Mouse (Mus musculus) midbrain, postnatal 0 days (tissue): Measurements from ENCODE around the gene Rab10. TPM values are rescaled to one million over a fixed set of nuclear protein-coding genes. Genes with fewer than 3 reads are reported as not detected.
"Not testable (repeated sequence)": the region's sequence is repeated elsewhere in the genome, so short reads cannot be mapped to it uniquely, and the experiment has no call there.

Source experiments
- ATAC-seq: fragments of 200-750 bp; cut with Nextera tagmentation; 2 replicates; pipeline ENCODE4 v1.8.0; 2017; ENCODE audit warnings: moderate number of reproducible peaks, mild to moderate bottlenecking, moderate TSS enrichment, moderate library complexity; ENCODE audit not compliant: low FRiP score
- DNase-seq: peaks from one replicate; pipeline ENCODE4 v3.0.0-alpha.2; 2015; ENCODE audit warnings: low spot score
- H3K27ac ChIP-seq: fragments of 300-500 bp; sonication (generic); 2 replicates; pipeline ENCODE4 v1.5.1; 2014; ENCODE audit warnings: low read depth, mild to moderate bottlenecking, low read length, mixed read lengths
- H3K27me3 ChIP-seq: fragments of 300-500 bp; sonication (generic); 2 replicates; pipeline ENCODE4 v1.6.1; 2014; ENCODE audit warnings: low read length, control low read depth, mixed read lengths; ENCODE audit not compliant: insufficient read depth
- H3K36me3 ChIP-seq: fragments of 300-500 bp; sonication (generic); 2 replicates; pipeline ENCODE4 v1.6.1; 2014; ENCODE audit warnings: low read length, control low read depth, mixed read lengths; ENCODE audit not compliant: insufficient read depth
- H3K4me1 ChIP-seq: fragments of 300-500 bp; sonication (generic); 2 replicates; pipeline ENCODE4 v1.6.1; 2014; ENCODE audit warnings: mild to moderate bottlenecking, control low read depth, antibody characterized with exemption, low read length, mixed read lengths; ENCODE audit not compliant: insufficient read depth
- H3K4me2 ChIP-seq: fragments of 300-500 bp; sonication (generic); 2 replicates; pipeline ENCODE4 v1.6.1; 2014; ENCODE audit warnings: low read depth, mild to moderate bottlenecking, low read length, mixed read lengths; ENCODE audit not compliant: poor library complexity, severe bottlenecking
- H3K4me3 ChIP-seq: fragments of 300-500 bp; sonication (generic); 2 replicates; pipeline ENCODE4 v1.5.1; 2014; ENCODE audit warnings: low read depth, mild to moderate bottlenecking, low read length, moderate library complexity
- H3K9ac ChIP-seq: fragments of 300-500 bp; sonication (generic); replicated peaks from 2 replicates; pipeline ENCODE4 v1.6.1; 2014; ENCODE audit warnings: mild to moderate bottlenecking, low read length, moderate library complexity, mixed read lengths; ENCODE audit not compliant: poor library complexity, severe bottlenecking
- H3K9me3 ChIP-seq: fragments of 300-500 bp; sonication (generic); 2 replicates; pipeline ENCODE4 v1.6.1; 2016; ENCODE audit warnings: low read length, control low read depth
- CTCF ChIP-seq: IDR thresholded peaks from 2 replicates; pipeline ENCODE4 v1.5.1; 2016; ENCODE audit warnings: antibody characterized with exemption, mild to moderate bottlenecking
- WGBS: fragments of 180-500 bp; shearing (Covaris S2); extraction: QIAGEN DNeasy Blood & Tissue Kit; methylation state at CpG from one replicate; pipeline ENCODE4 v1.1.7; 2014; 5-methylcytosine and 5-hydroxymethylcytosine counted together
- polyA plus RNA-seq: library from polyadenylated mRNA; unstranded; fragments of >200 nt; fragmentation: Nextera tagmentation; extraction: Ambion mirVana; gene quantifications from 2 replicates; pipeline ENCODE4 v1.2.1, GENCODE M21; 2015
- total RNA-seq: library from RNA; depleted of rRNA; stranded (reverse); fragments of >200 nt; gene quantifications from 2 replicates; pipeline ENCODE4 v1.2.3, GENCODE M21; 2014

The Rab10 gene
- total and polyA plus RNA-seq, 2 experiments from 2014 or later, result 151 to 243 TPM

DNA sequence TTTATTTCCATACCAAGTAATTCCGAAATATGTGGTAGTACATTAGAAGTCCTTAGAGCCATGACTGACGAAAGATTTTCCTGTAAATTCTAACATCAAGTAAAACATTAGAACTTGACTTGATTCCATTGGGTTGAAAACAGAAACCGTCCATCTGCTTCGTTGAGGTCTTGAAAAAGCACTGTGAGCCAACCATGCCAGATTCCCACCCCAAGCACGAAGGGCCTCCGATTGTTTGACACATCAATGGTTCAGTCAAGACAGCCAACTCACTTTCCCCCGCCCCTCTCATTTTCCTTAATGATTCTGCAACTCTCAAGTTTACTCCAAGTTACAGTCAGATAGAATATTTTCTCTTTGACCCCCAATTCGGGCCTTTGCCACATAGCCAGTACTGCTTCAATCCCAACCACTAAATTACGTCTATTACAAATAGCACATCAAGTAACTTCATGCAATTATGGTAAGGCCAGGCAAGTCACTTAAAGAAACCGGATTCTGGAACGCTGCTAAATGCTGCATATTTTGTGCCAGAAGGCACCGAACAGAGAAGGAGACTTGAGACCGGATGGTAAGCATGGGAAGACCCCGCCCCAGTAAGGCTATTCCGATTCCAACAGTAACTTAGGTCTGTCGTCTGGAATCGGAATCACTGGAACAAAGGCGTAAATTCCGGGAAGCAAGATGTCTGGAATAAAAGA lies 1.1 kb downstream of the Rab10 start:
- peak overlapping the region; percentile 97 for H3K4me3 ChIP-seq
- no peak for TF ChIP-seq CTCF
- no peaks in the 10 kb centered on the region for H3K27me3 ChIP-seq
- peaks cover 3% of the 10 kb centered on the region; the same call in 1 of the 2 replicates for H3K4me1 ChIP-seq
- 3% methylated on average over 19 of the region's 19 CpGs for WGBS
- ATAC-seq, result no peak
- peak overlapping the region; percentile 94 for H3K27ac ChIP-seq
- H3K9me3 ChIP-seq, result no peaks in the 10 kb centered on the region
- H3K9ac ChIP-seq, result peak overlapping the region; percentile 84
- H3K36me3 ChIP-seq, result no peaks in the 10 kb centered on the region
- peak overlapping the region; percentile 86 for H3K4me2 ChIP-seq
- DNase-seq, result peak; percentile 50

DNA sequence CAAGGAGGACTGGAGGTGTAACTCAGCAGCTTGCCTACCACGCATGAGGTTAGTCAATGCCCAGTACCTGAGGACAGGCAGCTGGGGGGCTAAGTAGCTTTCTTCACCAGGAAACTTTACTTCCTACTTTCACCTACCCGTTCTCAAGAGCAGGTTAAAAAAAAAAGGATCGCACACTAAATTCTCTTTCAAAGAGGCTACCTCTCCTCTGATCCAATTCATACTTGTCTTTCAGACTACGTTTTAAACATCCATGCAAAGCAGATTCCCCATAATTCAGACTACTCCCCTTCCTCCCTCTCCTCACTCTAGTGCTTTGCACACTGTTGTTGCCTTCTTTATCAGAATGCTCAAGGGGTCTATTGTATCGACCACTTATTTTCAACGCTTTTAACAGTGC lies 2.2 kb downstream of the Rab10 start:
- no peak for TF ChIP-seq CTCF
- Histone ChIP-seq H3K36me3 (no peaks in the 10 kb centered on the region), H3K4me1 (peaks cover 3% of the 10 kb centered on the region; the same call in 1 of the 2 replicates), H3K4me3 (peak overlapping the region; percentile 97), H3K4me2 (peak overlapping the region; percentile 86), H3K9ac (peak overlapping the region; percentile 60), H3K27me3 (no peaks in the 10 kb centered on the region), H3K27ac (no peak overlapping the region), H3K9me3 (no peaks in the 10 kb centered on the region)
- no peak for DNase-seq
- 51% methylated on average over 6 of the region's 6 CpGs for WGBS
- ATAC-seq, result no peak

DNA sequence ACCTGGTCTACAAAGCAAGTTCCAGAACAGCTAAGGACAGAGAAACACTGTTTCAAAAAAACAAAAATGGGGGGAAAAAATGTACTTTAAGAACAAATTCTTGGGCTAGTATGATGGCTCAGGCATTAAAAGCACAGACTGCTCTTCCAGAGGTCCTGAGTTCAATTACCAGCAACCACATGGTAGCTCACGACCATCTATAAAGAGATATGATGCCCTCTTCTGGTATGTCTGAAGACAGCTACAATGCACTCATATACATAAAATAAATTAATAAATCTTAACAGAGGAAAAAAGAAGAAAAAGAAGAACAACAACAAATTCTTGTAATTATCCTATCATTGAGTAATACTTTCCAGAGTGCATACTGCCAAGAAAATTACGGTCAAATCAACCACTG lies 4.5 kb downstream of the Rab10 start:
- Histone ChIP-seq H3K27ac (no peak overlapping the region), H3K9ac (no peak overlapping the region), H3K4me3 (no peak overlapping the region), H3K27me3 (no peaks in the 10 kb centered on the region), H3K36me3 (no peaks in the 10 kb centered on the region), H3K9me3 (no peaks in the 10 kb centered on the region), H3K4me1 (peaks cover 3% of the 10 kb centered on the region; the same call in 1 of the 2 replicates), H3K4me2 (no peak overlapping the region)
- peak; percentile 21 for TF ChIP-seq CTCF
- ATAC-seq (no peak), DNase-seq (no peak)
- 89% methylated on average over 2 of the region's 2 CpGs for WGBS

DNA sequence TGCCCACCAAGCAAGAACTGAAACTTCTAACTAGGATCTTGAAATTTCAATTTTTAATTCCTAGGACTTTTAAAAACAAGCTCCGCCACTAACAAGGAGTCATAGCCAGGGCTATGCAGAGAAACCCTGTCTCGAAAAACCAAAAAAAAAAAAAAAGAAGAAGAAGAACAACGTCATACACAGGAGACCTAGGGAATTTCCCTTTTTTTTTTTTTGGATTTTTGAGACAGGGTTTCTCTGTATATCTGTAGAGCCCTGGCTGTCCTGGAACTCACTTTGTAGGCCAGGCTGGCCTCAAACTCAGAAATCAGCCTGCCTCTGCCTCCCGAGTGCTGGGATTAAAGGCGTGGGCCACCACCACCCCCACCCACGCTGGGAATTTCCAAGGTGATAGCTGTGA lies 12.1 kb downstream of the Rab10 start:
- H3K27ac ChIP-seq, H3K36me3 ChIP-seq, ATAC-seq, H3K9me3 ChIP-seq, H3K4me2 ChIP-seq, DNase-seq, H3K4me1 ChIP-seq, H3K4me3 ChIP-seq, H3K9ac ChIP-seq, H3K27me3 ChIP-seq: not testable (repeated sequence)
- 92% methylated on average over 6 of the region's 6 CpGs for WGBS

DNA sequence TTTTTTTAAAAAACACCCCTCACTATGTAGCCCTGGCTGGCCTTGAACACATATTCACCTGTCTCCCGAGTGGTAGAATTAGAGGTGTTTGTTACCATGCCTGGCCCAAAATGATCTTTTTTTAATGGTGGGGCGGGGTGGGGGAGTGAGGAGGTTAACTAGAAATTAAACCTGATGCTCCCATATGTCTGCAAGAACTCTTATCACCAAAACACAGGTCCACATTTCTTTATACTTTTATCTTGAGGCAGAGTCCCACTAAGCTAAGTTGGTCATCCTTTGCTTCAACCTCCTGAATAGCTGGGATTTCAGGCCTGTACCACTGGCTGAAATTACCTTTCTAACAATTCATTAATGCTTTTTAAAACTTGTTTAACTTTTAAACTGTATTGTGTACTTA lies 13.7 kb downstream of the Rab10 start:
- TF ChIP-seq CTCF, result no peak
- H3K27ac ChIP-seq, result no peak overlapping the region
- no peaks in the 10 kb centered on the region for H3K27me3 ChIP-seq
- ATAC-seq, result no peak
- no peak overlapping the region for H3K9ac ChIP-seq
- H3K4me2 ChIP-seq, result no peak overlapping the region
- H3K4me3 ChIP-seq, result no peak overlapping the region
- H3K36me3 ChIP-seq, result no peaks in the 10 kb centered on the region
- no peaks in the 10 kb centered on the region for H3K9me3 ChIP-seq
- 97% methylated on average over 2 of the region's 2 CpGs for WGBS
- DNase-seq, result no peak
- no peaks in the 10 kb centered on the region for H3K4me1 ChIP-seq

DNA sequence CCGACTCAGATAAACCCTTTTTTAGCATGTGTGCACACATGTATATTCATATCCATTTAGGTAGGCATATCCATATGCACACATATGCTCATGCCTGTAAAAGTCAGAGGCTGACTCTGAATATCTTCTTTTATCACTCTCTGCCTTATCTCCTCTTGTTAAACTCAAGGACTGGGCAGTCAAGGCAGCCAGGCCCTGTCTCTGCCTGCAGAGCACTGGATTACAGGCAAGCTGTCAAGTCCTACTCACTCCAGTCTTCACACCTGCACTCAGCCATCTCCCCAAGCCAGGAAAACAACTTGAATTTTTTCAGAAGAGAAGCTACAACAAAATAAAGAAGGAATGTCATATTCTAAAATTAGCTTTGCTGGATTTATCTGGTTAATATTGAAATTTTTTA lies 17.9 kb downstream of the Rab10 start:
- H3K4me2 ChIP-seq, result no peak overlapping the region
- no peaks in the 10 kb centered on the region for H3K4me1 ChIP-seq
- H3K27ac ChIP-seq, result no peak overlapping the region
- no peak for ATAC-seq
- no peaks in the 10 kb centered on the region for H3K36me3 ChIP-seq
- H3K9ac ChIP-seq, result no peak overlapping the region
- H3K4me3 ChIP-seq, result no peak overlapping the region
- 90% methylated on average over 1 of the region's 1 CpGs for WGBS
- TF ChIP-seq CTCF, result no peak
- no peaks in the 10 kb centered on the region for H3K9me3 ChIP-seq
- DNase-seq, result no peak
- no peaks in the 10 kb centered on the region for H3K27me3 ChIP-seq
